ENCODE assay signal across 8 mouse cellular contexts in the genomic region with DNA sequence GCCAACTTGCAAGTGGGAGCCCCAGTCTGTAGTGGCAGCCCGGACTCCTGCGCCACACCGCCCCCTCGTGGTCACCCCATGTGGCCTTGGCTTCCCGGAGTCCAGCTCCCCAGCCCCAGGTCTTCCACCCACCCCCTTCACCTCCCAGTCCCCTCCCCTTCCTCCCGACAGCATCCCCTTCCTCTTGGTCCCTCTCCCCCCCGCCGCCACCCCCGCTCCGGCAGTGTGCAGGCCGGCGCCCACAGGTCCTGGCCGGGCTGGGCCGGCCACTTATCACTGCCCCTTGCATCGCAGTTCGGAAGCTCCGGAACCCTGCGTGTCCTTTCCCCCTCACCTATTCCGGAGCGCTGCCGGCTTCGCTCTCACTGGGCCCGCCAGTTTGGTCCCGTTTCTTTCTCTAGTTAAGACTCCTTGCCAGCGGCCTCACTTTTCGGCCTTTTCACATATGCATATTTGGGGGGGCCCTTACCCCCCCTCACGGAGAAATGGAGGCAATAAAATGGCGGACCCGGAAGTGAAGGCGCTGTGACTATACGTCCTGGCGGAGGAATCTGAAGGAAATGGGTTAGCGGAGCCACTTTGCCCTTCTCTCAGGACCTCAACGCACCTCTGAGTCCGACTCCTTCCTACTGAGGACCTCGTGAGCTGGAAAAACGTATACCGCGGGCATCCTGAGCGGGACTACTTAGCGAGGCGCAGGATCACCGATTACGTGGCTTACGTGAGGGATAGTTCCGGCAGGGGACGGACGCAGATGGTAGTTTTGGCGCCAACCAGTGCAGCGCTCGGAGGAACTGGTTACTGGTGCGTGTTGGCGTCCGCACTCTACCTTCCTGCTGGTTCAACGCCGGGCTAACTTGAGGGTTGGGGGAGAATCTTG. TPM values are rescaled to one million over a fixed set of nuclear protein-coding genes. Genes with fewer than 3 reads are reported as not detected.
DNase-seq lines count a peak whose midpoint lies in the region; ATAC-seq lines count a peak whose summit lies in the region.

A gene (minus strand): TSS at position 662 of the 880 bp plus-strand sequence.

- peak within 1 kb of the TSS; percentile 77 for H3K4me3 ChIP-seq in hindbrain, embryonic 16.5 days (ENCODE audit: low read length)
- peak within 1 kb of the TSS; percentile 57 for H3K4me3 ChIP-seq in macrophage (ENCODE audit: inconsistent target)

- DNase-seq in R1 (ENCODE audit: low read depth, low spot score) = peak; percentile 98
- DNase-seq in cerebellum, postnatal 25 days = peak; percentile 95 to 97
- peak; percentile 97 for DNase-seq in gastrocnemius, adult 18-20 months (ENCODE audit: low spot score)
- DNase-seq in left cerebral cortex, adult 18-20 months (ENCODE audit: low spot score in 2 of 2) = peak; percentile 88 to 89
- peak; percentile 90 for DNase-seq in right cerebral cortex, adult 18-20 months
- DNase-seq in urinary bladder, postnatal 10 days (ENCODE audit: low spot score) = peak; percentile 90

- H3K4me1 ChIP-seq in hindbrain, embryonic 16.5 days (ENCODE audit: control insufficient read depth, insufficient read depth, low read depth, low read length) = peaks cover 10% of the 10 kb centered on the region

- ATAC-seq in hindbrain, embryonic 16.5 days = peak; percentile 88

- peak within 1 kb of the TSS; percentile 98 for H3K27ac ChIP-seq in hindbrain, embryonic 16.5 days (ENCODE audit: low read depth, low read length)
- H3K27ac ChIP-seq in macrophage = peak within 1 kb of the TSS; percentile 93

- peak within 1 kb of the TSS; percentile 89 for H3K9ac ChIP-seq in hindbrain, embryonic 16.5 days (ENCODE audit: low read depth, low read length)

- peak within 1 kb of the TSS; percentile 72 for H3K4me2 ChIP-seq in hindbrain, embryonic 16.5 days (ENCODE audit: low read length)

- peaks cover 25% of the 10 kb centered on the region for H3K36me3 ChIP-seq in hindbrain, embryonic 16.5 days (ENCODE audit: control insufficient read depth, insufficient read depth, low read length)
- 0 out of 2 replicates have a peak, but pooled peaks cover 4% of the 10 kb centered on the region for H3K36me3 ChIP-seq in macrophage (ENCODE audit: inconsistent target)

- WGBS in hindbrain, embryonic 16.5 days = under 1% methylated on average over 52 of the region's 56 CpGs
- WGBS in macrophage (ENCODE audit: missing documents) = under 1% methylated on average over 50 of the region's 56 CpGs

- H3K79me2 ChIP-seq in macrophage (ENCODE audit: inconsistent target) = peaks cover 23% of the 10 kb centered on the region

- no peaks in the 10 kb centered on the region for H3K27me3 ChIP-seq in hindbrain, embryonic 16.5 days (replicated peaks; ENCODE audit: control insufficient read depth, insufficient read depth, low read length)

- H3K9me3 ChIP-seq in hindbrain, embryonic 16.5 days (ENCODE audit: control insufficient read depth, low read length) = no peaks in the 10 kb centered on the region

RNA-seq across cellular contexts. Expression of the gene that starts here (rescaled TPM):
- total RNA-seq in gastrocnemius, adult 18-20 months (2021) = 10 to 100 TPM in 1 of 2 experiments, 1 to 10 TPM in 1; 7.1 to 10.0 TPM
- polyA plus RNA-seq in hindbrain, embryonic 16.5 days (2015; fragmentation: Nextera tagmentation; extraction: Ambion mirVana) = 2.4 and 3.0 TPM in 2 replicates
- total RNA-seq in left cerebral cortex, adult 18-20 months (2021) = 10 to 100 TPM in 1 of 2 experiments, 1 to 10 TPM in 1; 9.6 to 10.4 TPM
- 100 to 1,000 TPM in 15 of 26 experiments, 10 to 100 TPM in 11; 27.5 to 141 (median 108) TPM for total RNA-seq in macrophage (2018; cell fraction: chromatin; rRNA removed)
- total RNA-seq in macrophage (2018; cell fraction: cytosol; rRNA removed) = 10 to 100 TPM in 24 of 26 experiments, 1 to 10 TPM in 2; 7.5 to 22.3 (median 14.9) TPM
- total RNA-seq in macrophage (2018; cell fraction: nucleus; rRNA removed) = 100 to 1,000 TPM in 1 of 26 experiments, 10 to 100 TPM in 25; 21.7 to 104 (median 60.1) TPM
- polyA plus RNA-seq in macrophage (2018) = 13.5 to 15.9 TPM (median 13.5 TPM) in 3 replicates

Comparison
In these comparisons a context has a peak if more than half of its experiments do, and no peak if none do; other contexts are left out.
1. Peak in every context shown above with its lines: DNase-seq, ATAC-seq, H3K4me3 ChIP-seq and H3K27ac ChIP-seq.